Mouse (Mus musculus) gastrocnemius, postnatal 4 days (tissue): ENCODE measurements around the gene Tbc1d20. TPM values are rescaled to one million over a fixed set of nuclear protein-coding genes. Genes with fewer than 3 reads are reported as not detected.

Experiments
- DNase-seq, 2 experiments: peaks; one replicate each; pipeline ENCODE4 v3.0.0; 2021 to 2022; ENCODE audit warnings: low spot score in 2 of 2, mixed read lengths in 2 of 2
- total RNA-seq, 2 experiments: library from RNA; stranded (reverse); gene quantifications; 2 replicates each; pipeline ENCODE4 v1.2.3; 2021

The Tbc1d20 gene
- total RNA-seq, 2 experiments from 2014 or later = 50.3 to 50.5 TPM

DNA sequence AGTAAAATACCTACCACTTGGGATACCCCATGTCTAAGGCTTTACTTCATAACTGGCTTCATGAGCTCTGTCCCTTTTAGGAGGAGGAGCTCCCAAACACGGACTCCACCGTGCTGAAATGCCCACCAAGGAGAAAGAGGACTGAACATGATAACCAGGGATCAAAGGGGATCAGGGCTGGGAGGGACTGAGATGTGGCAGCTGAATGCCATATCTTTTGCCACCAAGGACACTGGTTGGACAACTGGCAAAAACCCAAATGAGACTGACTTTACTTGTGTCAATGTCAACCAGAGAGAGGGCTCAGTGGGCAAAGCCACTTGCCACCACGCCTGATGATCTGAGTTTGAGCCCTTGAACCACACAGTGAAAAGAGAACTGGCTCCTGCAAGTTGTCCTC is 31.2 kb downstream of the Tbc1d20 start:
- no peak for DNase-seq

DNA sequence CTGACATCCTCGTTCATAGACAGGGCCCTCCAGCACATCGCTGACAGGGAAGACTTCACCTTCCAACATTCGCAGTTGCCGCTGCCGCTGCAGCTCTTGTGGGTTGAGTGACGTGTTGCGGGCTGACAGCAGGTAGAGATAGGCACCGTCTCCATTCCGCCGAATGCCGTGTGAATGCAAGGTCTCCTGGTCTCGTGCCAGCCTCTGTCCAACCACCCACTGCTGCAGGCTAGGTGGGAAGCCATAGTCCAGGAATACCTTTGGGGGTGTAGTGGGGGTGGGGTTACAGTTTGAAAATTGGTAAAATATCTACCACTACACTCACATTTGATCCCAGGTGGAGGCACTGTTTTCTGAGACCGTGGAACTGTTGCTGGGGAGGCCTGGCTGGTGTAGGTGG is 32.5 kb downstream of the Tbc1d20 start:
- DNase-seq = no peak

DNA sequence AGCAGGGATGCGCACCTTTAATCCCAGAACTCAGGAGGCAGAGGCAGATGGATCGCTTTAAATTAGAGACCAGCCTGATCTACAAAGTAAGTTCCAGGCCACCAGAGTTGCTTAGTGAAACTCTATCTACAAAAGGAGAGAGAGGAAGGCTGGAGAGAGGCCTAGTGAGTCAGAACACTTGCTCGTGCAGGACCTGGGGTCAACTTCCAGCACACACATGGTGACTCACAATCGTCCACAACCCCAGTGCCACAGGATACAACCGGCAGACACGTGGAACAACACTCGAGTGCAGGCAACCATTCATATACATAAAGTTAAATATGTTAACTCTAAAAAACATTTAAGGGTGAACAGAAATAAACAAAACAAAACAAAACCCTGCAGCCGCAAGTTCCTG is 33.0 kb downstream of the Tbc1d20 start:
- no peak for DNase-seq

DNA sequence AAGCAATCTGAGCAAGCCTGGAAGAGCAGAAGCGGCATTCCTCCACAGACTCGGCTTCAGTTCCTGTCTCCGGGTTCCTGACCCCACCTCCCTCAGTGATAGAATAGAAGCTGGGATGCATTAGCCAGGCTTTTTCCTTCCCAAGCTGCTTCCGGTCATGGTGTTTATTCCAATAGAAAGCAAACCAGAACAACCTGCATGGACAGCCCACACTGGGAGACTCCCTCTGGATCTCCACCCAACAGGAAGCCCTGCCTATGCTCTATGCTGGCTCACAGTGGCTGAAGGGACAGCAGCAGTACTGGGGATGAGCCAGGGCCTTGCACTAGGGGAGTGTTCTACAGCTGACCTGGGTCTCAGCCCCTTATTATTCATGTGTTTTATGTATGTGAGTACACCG is 34.4 kb downstream of the Tbc1d20 start:
- no peak for DNase-seq

DNA sequence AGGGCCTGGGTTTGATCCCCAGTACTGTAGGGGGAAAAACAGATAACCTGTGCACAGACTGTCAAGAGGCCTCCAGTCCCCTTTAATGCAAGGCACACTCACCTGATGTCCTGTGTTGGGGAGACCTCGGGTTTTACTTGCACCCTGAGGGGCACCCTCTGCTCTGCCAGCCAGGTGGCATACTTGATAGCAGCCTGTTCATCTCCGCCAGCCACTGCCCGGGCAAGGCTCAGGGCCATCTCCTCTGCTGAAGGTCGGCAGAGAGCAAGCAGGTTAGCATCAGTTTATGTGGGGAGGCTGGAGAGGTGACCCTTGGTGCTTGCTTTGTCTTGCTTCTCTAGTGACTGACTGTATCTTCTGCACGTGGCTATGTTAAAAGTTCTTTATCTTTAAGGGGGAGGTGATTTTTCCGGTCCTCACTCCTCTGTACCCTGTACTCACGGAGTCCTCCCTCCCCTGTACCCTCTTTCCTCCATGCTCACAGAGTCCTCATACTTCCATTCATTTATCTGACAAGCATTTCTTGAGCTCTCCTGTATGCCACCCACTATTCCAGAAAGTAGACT is 37.3 kb downstream of the Tbc1d20 start:
- DNase-seq = no peak

DNA sequence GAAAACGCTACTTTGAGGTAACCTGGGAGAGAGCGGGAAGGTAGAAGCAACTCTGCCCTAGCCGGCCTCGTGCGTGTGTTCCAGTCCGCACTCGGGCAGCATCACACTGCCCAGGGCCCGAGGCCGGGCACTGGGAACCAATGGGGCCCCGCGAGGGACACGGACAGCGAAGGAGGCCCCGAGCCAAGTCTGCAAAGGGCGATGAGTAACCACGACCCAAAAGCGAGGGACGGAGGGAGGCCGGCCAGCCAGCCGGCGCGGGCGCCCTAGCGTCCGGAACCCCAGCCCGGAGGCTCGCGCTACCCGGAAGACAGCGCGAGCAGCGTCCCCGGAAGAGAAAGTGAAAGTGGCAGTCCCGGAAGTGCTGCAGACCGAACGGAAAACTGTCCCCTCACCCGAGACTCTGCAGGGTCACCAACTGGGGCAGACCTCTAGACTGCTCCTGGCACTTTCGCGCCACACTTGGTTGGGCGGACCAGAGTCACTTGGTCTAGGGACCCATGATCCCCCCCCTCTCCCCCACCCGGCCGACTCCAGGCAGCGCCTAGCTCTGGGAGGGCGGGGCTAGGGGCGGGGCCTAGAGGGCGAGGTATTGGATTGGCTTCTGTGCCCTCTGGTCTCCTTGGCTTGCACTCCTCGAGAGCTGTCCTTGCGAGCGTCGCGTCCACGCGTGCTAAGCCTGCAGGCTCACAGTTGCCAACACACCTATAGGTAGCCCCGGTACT is 38.6 kb downstream of the Tbc1d20 start, which contains the start of gene Rbck1:
Gene Rbck1 (minus strand): TSS at position 553 of the 725 bp plus-strand sequence.
- peak; percentile 70 to 83 for DNase-seq

DNA sequence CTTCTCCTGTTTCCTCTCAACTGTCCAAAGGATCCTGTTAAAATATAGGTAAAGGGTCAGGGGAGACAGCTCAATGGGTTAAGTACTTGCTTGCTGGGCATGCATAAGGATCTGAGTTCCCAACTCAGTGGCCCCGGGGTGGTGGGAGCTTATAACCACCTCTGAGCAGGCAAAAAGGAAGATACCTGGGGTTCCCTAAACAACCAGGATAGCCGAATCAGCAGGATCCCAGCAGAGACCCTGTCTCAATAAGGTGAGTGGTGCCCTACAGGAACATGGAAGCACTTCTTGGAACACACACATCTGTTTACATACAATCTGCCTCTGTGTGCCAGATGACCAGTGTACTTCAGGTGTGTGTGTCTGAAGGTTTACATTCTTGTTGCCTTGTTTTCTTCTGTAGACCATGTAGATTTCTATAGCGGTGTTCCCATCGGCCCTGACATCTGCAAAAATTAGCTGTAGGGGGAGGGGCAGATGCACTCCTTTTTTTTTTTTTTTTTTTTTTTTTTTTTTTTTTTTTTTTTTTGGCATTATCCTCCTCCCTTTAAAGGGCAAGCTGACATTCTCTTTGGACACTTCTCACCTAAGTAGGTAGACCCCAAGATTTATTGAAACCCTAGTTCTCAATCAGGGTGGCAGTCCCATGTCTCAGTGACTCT is 39.8 kb downstream of the Tbc1d20 start:
- no peak for DNase-seq

DNA sequence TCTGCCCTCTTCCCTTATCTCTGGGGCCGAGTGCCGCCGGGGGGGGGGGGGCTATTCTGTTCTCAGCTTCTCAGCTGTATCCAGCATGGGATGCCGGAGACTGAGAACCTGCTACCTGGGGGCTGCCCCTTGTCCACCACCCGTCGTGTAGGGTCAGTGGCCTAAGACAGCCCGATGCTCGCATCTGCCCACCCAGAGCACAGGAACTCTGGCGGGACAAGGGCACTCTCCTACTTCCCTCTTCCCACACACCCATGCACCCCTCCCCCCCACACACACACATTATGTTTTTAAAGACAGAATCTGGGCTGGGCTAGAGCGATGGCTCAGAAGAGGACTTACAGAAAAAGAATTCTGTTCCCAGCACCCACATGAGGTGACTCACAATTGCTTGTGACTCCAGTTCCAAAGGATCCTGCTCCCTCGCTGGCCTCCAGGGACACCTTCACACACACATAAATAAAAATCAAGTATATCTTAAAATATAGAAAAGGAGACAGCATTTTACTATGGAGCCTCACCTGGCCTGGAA is 41.7 kb downstream of the Tbc1d20 start:
- no peak for DNase-seq

DNA sequence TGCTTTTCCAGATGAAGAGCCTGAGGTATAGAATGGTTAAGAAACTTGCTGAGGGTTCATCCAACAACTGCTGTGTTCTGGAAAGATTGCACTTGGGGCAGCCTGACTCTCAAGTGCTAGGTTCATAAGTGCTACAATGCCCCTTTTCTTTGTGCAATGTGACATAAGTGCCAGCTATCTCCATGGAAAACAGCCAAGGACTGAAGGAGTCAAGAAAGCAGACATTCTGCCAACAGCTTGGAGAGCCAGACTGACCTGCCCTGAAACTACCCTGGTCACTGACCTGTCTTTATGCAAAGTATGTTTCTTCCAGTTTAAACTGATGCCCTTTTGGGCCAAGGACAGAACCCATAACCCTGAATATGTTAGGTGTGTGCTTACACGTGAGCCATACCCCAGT is 43.2 kb downstream of the Tbc1d20 start:
- DNase-seq = no peak

DNA sequence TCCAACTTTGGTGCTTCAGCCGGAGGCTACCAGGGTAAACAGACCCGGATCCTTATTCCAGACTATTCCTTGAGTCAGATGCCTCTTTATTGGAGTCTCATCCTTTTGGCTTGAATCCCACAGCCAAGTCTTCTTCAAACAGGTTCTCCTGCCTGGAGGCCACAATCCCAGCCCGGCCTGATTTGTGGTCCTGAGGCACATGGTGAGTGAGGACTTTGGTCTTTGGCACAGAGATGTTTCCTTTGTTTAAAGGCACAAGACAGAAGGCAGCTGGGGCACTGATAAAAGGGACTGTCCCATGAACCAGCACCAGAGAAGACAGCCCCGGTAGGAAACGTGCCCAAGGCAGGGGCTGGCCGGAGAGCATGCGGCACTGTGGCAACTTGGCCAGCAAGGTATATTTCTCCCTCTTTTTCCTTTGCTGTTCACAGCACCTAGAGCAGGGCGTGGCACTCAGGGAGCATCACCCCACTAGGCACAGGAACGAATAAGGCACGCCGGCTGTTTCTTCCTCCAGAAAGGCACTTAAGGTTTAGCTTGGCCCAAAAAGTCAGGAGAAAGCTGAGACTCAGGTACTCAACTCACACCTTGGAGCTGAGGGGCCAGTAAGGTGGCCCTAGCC is 44.1 kb downstream of the Tbc1d20 start:
- no peak for DNase-seq

DNA sequence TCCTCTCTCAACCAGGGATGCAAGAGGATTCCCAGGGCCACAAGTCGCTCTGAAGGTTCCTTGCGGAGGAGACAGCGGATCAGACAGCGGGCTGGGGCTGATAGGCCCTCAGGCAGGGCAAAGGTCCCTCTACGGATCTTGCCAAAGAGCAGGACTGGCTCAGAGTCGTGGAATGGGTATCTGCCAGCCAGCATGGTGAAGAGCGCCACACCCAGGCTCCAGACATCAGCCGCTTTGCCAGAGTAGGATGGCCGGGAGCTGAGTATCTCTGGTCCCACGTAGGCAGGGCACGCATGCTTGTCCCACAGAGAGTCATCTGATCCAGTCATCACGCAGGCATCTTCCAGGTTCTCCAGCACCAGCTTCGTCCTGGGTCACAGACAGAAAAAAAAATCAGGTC is 44.7 kb downstream of the Tbc1d20 start:
- no peak for DNase-seq

DNA sequence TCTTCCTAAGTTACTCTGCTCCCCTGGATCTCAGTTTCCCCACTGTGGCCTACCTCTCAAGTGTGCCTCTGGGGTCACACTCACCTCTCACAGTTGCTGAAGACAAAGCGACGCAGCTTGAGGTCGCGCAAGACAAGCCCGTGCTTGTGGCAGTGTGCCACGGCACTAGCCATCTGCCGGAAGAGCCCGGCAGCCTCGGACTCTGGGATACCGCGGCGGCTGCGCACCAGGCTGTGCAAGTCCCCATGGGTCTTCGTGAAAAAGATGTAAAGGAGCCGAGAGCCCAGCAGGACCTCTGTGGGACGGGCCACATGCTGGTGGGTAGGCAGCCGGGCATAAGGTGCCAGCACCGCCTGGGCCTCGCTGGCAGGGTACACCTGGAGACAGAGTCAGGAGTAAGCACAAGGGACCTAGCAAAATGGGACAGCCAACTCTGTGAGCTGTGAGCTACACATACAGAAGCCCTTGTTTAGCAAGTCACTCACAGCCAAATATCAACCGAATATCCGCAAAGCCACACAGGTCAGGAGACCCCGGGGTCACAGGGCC is 46.1 kb downstream of the Tbc1d20 start:
- DNase-seq = no peak

DNA sequence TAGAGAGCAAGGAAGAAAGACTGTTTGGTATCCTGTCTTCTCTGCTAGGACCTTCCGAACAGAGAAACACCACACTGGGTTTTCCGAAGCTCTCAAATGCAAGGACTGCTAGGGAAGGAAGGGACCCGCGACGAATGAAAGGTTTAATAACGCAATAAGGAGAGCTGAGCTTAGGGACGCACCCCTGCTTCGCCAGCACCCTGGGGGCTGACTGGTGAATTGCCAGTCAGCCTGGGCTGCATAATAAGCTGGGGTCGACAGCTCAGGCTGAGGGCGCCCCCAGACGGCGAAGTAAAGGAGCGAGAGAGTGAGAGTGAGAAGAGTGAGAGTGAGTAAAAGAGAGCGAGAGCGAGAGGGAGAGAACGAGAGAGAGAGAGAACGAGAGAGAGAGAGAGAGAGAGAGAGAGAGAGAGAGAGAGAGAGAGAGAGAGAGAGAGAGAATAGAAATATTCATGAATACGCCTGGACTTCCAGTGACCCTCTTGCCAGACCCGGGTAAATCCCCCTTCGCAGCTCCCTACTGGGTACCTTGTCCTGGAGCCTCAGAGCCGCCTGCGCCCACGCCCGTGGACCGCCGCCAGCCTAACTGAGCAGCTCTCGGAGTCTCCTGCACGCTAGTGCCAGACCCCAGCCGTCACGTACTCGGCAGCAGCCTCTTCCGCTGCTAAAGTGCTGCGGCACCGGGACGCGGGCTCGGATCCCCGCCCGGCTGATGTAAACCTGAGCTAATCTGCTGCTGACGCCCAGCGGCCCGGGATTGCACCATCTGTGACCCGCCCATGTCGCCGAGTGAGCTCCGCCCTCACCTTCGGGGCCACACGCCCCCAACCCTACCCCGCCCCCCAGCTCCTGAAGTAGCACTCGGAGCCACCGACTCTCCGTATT is 49.9 kb downstream of the Tbc1d20 start, which contains the start of gene Trib3:
Gene Trib3 (minus strand): TSS at position 704 of the 885 bp plus-strand sequence.
- DNase-seq = peak; percentile 46 to 75

DNA sequence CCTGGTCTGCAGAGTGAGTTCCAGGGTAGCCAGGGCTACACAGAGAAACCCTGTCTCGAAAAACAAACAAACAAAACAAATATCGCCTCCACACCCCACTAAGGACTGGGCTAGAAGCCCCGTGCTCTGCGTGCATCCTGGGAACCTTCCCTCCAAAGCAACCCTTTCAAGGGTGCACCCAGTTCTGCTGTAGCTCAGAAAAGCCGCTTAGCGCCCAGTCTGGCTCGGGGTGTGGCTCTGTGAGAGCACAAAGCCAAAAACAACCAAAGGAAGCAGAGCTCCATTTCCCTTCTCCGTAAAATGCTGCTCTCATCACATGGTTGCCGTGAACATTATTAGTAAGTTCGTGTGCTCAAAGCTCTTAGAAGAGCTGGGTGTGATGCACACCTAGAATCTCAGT is 50.7 kb downstream of the Tbc1d20 start:
- DNase-seq = no peak

DNA sequence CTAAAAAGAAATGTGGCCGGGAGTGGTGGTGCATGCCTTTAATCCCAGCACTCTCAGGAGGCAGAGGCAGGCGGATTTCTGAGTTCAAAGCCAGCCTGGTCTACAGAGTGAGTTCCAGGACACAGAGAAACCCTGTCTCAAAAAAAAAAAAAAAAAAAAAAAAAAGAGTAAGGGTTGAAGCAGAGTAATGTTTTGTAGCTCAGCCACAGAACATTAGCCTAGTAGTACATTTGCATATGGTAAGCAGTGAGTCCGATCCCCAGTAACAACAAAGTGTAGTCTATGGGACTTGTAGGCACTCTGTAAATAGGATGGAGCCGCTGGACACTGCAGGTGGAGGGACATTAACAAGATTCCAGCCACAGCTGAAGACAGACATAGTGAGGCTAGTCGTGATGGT is 51.3 kb downstream of the Tbc1d20 start:
- no peak for DNase-seq

DNA sequence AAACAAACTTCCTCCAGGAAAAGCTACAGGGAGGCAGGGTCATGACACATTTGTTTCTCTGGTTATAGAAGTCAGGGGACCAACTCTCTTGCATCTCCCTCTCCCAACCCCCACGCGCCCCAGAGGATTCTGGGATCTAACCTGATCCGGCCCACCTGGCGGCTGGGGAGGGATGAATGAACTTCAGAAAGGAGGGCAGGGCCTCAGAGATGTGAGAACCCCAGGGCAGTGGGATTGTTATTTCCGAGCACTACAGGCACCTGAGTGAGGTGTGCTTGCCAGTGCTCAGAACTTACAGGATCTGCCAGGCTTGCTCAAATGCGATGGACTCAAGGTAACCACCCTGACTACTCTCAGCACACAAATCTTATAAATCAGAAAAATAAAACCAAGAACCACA is 51.8 kb downstream of the Tbc1d20 start:
- no peak for DNase-seq

DNA sequence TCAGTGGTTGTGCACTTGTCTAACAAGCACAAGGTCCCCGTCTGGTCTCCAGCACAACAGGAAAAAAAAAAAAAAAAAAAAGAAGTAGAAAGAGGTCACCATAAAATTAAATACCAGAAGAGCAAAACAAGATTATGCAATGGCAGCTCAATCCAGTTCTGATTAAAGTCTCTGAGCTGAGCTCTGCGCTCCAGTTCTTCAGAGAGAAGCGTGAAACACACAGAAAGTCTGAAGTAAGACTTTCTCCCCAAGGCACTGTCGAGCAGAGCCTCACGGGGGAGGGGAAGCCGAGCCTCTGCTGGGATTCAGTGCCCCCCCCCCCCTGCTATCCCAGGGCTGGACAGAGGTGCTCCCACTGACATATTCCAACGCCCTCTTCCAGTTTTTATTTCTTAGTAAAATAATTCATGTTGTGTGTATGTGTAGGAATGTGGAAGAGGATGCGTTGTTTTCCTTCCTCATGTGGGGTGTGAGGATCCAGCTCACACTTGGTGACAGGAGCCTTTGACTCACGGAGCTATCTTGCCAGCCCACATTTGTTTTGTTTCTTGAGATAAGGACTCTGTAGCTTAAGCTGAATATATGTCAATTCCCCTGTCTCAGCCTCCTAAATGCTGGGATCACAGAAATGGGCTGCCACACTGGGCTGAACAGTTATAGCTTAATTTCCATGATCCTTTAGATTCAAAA is 53.3 kb downstream of the Tbc1d20 start:
- no peak for DNase-seq

DNA sequence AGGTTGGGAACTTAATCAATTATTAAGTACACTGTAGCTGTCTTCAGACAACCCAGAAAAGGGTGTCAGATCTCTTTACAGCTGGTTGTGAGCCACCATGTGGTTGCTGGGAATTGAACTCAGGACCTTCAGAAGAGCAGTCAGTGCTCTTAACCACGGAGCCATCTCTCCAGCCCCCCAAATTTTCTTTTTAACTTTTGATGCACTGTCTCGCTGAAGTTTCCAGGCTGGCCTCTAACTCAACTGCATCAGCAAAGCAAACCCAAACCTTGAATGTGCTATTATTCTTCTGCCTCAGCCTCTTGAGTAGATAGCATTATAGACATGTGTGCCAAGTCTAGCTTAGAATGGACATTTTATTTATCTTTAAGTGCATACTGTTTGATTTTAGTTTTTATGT is 54.1 kb downstream of the Tbc1d20 start:
- DNase-seq = no peak

DNA sequence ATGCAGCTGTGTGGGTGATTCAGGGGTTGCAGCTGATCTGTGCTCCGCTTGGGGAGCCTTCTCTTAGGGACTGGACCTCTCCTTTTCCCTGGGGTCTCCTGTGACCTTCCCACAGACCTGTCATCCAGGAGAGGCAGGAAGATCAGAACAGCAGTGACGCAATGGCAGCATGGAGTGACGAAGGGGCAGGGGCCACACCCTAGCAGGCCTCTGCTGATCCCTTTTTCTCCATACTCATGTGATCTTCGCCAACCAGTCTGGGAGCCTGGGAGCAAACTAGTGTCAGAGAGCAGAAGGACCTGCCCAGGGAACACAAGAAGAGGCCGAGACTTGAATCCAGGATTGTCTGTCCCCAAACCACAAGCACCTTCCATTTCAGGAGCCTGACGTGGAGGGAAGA is 55.6 kb downstream of the Tbc1d20 start:
- DNase-seq = no peak
